Mouse (Mus musculus) right cerebral cortex, adult 2 months (tissue): ENCODE measurements at regions not wholly inside any gene's neighbourhood (a gene's known extent, or its start where the extent isn't known, plus 50 kb on each side); places are given as distances from the start of the nearest gene placed in this dataset.

Experiments
- DNase-seq, 2 experiments: peaks; one replicate each; pipeline ENCODE4 v3.0.0; 2021 to 2022; ENCODE audit warnings: low spot score in 2 of 2

DNA sequence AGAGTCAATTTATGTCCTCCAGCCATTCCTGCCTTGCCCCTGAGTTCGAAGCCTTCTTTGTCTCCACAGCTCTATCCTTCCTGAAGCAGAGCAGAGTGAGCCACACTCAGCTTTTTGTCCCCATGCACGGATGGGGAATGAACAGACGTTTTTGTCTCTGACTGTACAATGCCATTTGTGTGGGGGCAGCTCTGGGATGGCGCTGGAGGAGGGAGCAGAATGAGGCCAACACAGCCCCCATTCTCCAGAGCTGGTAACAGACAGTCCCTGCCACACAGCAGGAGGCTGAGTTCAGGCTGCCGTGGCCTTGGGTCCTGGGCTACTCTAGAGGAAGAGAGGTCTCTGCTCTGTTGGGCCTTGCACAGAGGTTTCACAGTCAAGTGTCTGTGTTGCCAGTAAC is 327.4 kb downstream of the H2al1j start:
- peak in 1 of 2 experiments; percentile 31 for DNase-seq

DNA sequence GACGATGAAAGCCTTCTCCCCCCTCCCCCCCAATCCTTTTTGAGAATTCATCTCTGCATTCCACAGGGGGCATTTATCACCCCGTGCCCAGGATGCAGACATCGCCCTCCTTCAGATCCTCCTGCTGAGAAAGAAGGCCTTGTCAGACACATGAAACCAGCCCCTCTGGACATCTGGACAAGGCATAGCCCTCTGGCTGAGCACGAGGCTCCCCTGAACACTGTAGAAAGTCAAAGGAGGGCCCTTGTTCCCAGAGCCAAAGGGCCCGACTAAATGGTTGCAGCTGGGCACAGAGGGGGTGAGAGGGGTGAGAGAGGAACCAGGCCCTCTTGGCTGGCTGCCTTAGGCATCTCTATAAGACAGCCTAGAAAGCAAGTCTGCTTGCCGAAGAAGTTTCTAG is 327.8 kb downstream of the H2al1j start:
- DNase-seq = no peak

DNA sequence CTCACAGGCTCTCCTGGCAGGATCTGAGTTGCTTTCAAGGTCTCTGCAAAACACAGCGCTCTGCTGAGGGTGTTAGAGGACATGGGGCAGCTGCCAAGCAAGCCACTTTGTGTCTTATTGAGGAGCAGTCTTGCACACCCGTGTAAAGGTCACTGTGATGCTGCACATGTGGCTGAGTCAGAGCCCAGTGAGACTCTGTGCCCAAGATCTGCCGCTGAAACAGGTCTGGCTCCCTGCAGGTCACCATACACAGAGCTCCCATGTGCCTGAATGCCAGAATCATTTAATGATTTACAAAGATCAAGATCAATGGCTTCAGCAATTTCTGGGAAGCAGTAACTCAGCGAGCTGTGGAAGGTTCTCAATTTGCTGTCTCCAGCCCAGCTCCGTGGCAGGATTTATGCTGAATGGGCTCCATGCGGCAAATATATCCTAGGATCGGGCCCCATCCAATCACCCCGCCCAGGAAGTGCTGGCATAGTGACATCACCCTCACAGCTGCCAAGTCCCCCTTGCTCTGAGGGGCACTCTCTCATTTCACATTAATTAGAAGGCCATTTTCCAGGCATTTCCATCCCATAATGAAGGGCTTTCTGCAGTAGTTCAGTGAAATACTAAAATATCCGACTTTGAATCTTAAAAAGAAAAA is 330.1 kb downstream of the H2al1j start:
- no peak for DNase-seq

DNA sequence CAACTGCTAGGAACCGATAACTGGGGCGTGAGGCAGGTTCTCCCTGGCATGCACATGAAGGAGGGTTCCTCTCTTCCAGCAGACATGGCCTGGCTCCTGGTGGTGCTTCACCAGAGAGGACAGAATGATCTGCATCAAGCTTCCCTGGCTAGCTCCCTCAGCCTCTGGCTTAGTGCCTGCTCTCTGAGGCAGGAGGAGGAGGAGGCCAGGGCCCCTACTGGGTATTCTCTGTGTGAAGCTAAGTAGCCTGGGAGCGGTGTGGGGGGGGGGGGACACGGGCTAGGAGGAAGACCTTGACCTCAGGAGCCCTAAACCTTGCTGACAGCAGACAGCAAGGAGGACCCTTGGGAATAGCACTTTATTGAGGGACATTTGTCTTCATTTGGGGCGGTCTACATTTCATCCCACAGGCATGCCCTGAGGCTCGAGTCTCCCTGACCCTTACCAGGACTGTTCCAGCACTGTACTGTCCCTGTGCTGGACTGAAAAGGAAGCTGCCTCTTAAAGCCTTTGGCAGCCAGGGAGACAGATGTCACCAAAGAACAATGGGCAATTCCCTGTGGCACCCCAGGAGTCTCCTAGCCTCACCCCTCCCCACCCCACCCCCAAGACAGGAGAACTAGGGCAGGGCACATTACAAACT is 335.7 kb downstream of the H2al1j start:
- no peak for DNase-seq

DNA sequence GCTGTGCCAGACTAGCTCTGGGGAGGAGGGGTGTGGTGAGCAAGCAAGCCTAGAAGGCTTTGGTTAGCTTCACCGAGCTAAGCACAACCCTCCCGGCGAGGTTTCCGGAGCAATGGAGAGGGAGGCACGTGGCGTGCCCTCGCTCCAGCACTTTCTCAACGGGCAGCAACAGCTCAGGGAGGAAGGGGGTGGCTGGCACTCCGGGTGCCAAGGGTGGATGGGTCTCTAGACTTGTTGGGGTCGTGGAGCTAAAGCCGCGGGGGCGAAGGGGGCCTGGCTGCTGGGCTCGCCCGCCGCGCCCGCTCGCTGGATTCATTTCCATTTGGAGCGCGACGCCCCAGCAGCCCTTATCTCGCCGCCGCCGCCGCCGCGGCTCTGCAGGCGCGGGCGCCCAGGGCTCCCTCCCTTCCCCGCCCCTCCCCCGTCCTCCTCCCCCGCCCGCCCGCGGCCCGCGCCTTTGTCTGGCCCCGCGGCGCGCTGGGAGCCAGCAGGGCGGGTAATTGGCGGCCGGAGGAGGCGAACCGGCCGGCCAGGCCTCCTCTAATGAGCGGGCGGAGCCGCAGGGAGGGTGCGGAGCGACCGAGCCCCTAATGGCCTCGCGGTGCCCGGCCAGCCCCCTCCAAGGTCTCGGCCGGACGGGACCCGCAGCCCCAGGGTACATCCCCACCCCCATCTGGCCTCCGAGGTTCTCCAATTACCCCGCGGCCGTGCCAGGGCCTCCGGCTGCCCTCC is 336.9 kb downstream of the H2al1j start:
- peak; percentile 33 to 49 for DNase-seq

DNA sequence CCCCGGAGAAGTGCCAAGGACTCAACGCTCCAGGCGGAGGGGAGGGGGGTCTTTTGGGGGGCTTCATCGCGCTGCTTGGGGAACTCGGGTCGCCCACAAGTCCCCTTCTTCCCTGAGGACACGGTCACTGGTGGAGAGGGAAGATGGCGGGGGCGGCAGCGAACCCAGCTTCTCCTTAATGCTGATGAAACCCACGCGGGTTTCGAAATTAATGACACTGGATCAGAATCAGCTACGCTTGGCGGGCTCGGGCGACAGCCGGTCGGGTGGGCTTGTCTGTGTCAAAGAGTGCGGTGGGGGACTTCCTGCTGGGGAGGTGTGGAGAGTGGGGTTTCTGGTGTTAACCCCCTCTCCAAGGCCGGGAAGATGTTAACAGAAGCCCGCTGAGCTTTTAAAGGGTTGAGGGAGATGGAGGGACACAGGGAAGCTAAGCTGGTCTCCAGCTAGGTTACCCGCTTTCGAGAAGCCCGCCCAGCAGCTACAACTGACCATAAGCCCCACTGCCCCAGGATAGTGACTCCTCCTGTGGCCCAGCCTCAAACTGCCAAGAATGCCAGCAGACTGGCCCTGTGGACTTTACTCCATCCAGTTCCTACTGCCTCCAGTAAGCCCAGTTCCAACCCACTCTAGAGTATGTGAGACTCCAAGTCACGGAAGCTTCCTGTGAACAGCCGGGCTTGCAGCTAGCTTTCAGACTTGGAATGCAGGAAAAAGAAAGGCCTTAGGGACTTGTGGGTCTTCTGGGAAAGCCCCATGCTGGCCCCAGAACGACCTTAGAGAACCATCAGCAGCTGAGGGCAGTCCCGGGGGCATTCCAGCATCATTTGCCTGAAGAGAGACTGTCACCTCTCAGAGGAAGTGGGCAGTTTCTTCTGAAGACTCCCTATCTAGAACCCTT is 337.7 kb downstream of the H2al1j start:
- no peak for DNase-seq

DNA sequence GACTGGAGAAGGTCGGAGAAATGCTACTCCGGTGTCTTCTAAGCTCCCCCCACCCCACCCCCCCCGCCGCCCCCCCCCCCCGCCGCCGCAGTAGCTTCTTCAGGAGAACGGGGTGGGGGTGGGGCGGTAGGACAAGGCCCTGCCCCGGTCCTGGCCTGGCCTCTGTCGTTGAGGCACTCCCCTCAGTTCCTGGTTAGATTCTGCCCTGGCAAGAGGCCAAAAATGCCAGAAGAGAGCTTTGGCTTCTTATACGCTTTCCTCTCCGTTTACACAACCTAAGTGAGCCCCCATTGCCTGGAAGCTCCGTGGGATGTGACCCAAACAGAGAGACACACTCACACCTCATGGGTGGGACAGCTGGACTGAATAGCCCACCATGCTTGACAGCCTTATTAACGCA is 338.9 kb downstream of the H2al1j start:
- DNase-seq = no peak

DNA sequence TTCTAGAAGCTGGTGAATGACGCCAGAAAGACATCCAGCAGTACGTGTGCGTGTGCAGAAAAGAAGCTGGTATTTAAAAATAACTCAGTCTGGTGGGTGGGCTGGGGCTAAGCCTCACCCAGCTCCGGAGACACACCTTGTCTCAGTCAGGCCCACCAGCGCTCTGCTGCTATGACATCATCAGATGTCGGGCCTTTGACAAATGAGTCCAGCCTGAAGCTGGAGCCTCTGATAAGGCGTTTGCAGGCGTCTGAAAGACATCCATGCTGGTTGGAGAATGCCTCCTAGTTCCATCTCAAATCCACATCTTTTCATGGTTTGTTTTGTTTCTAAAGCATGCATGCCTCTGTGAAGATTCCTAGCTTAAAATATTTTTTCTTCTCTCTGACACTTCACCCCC is 344.2 kb downstream of the H2al1j start:
- DNase-seq = no peak

DNA sequence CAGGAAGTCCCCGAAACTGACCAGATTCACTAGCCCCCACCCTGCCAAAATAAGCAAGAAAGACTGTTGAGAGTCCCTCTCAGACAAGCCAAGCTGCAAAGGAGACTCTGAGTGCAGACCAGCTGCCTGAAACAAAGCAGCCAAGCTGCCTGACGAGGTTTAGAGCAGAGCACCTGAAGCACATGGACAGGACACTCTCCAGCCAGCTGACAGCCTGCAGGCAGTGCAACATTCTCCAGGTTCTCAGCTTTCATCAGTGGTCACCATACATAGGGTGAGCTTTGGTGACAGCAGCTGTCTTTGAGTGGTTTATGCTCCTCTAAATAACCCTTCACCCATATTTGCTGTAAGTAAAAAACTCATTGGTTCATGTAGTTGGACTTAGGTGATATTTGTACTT is 350.5 kb downstream of the H2al1j start:
- DNase-seq = no peak

DNA sequence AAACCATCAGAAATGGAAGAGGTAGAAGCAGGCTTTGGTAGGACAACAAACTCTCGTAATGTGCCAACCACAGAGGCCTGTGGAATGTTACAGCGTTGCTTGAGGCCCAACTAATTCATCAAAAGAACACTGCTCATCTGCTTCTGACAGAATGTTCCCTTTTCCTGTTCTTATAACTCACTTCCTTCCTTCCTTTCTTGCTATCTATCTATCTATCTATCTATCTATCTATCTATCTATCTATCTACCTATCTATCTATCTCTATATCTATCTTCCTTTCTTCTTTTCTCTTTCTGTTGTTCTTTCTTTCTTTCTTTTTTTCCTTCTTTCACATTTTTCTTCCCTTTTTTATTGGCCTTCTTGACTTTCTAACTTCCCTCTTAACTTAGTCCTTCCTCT is 353.7 kb downstream of the H2al1j start:
- no peak for DNase-seq

DNA sequence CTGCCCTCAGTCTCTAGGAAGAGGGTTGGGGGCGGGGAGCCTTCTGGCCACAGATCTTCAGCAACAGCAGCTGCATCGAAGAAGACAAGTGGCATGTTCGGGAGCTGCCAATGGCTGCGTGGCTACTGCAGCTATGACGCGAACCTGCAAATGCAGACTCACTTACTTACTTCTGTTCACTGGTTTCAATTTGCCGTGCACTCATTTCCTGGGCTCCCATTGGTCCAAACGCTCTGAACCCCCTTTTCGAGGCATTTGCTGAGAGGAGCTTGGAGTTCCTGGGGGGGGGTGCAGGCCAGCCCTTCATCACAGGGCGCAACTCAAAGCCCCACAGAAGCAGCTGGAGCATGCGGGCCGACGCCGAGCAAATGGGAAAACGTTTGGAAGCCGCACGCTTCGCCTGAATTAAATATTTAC is 362.4 kb downstream of the H2al1j start:
- no peak for DNase-seq

DNA sequence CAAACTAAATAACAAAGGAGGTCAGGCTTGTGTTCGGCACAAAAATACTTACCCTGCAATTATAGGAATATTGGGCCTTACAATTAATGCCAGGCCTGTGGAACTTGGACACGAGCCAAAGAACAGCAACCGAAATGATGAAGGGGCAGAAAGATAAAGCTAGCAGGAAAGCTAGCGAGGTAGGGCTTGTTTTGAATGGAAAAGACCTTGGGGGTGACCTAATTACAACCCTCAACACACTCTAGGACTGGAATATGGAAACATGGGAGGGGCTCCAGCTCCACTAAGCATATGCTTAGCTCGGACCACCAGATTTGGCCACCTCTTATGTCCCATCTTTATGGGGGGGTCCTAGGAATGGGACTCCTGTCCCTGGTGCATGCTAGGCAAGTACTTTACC is 362.8 kb downstream of the H2al1j start:
- no peak for DNase-seq

DNA sequence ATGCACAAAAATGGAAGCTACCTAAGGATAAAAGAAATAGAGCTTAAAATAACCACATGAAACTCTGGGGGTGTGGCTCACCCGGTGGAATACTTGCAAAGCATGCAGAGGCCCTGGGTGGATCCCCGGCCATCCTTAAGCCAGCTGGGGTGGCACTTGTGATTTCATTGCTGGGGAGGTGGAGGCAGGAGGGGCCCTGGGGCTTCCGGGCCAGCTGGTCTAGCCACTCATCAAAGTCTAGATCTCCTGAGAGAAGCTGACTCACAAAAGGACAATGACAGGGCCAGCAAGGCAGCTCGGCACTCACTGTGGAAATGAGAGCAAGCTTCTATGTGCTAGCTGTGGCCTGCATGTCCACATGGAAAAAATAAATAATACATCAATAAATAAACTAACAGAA is 363.4 kb downstream of the H2al1j start:
- no peak for DNase-seq

DNA sequence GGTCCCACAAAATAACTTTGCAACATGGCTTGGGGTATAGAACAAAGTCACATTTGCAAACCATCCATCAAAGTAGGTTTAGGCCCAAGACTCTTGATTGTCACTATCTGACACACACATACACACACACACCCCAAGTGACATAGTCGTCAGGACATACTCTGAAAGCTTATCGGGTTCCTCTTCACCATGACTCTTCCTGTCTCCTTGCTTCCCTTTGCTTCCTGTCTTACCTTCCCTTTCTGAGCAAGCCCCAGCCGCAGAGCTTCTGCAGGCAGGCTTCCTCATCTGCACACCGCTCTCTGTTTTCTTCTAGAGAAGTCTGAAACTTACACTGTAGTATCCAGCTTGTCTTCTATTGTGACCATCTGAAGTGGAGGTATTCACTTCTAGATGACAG is 368.9 kb downstream of the H2al1j start:
- no peak for DNase-seq

DNA sequence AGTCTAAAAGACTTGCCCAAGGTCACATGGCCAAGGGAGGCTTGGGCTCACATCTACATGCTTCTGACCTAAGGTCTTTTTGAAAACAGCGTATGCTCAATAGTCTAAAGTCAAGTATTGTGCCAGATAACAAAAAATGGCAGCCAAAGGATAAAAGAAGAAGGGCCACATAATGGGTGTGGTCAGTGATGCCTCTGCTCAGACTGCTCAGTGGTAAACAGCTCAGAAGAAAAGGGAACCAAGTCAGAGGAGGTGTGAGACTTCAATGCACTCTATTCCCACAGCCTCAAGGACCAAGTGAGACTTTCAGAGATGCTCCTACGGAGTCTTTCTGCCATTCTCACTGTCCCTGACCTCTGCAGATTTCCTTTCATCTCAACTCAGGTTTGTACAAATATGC is 373.5 kb downstream of the H2al1j start:
- no peak for DNase-seq

DNA sequence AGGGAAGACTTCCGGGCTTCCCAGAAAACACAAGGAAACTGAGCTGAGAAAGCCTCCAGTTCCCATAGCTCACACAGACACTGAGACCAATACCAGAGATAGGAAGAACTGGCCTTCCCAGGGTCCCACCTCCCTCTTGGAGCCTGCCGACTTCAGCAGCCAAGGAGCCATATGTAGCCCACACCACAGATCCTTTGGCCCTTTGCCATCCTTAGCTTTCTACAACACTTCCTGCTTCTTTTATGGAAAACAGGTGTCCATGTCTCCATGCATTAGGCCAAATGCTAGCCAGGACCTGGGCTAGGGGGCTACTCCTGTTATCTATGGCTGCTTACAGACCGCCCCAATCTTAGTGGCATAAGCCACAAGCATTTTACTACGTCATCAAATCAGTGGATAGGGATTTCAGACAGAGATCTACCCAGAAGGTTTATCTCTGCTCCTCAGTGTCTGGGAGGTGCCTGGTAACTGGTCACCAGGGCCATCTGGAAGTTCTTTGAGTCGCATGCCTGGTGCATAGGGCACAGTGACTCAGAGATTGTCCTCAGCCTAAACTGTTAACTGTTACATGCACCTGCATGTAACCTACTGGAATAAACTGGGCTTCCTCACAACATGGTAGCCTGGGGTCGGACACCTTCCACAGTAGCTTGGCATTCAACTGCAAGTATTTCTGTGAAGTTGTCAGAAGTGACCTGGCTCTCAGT is 378.4 kb downstream of the H2al1j start:
- no peak for DNase-seq

DNA sequence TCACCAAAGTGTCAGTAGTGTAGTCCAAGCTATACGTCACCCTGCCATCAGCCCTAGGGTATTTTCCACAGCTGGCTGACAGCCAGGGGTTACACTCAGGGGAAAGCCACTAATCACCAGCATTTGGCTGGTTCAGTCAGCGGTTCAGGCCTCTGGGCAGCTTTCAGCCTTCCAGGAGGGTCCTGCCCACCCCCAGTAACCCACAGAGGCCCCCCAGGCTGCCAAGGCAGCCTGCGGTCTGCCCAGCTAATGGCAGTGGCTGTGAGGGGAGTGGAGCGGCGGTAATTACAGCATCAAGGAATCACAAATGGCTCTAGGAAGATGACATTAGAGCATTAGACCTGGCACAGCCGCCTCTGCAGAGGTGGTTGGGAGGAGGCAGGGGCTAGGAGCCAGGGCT is 379.7 kb downstream of the H2al1j start:
- no peak for DNase-seq

DNA sequence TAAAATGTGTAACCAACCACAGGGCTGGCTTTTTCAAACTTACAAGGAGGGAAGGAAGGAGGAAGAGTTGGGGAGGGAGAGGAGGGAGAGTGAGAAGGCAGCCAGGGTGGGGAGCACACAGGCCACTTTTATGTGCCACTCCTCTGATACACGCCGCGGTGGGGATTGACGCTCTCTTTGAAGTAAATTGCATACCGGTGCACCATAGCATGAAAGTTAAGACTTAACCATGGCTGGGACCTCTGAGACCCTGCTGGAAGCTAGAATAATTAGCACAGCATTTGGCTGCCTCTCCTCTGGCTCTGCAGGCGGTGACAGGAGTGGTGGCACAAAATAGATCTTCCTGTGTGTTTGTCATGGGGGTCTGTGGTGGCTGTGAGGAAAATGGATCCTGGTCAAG is 380.7 kb downstream of the H2al1j start:
- DNase-seq = no peak

DNA sequence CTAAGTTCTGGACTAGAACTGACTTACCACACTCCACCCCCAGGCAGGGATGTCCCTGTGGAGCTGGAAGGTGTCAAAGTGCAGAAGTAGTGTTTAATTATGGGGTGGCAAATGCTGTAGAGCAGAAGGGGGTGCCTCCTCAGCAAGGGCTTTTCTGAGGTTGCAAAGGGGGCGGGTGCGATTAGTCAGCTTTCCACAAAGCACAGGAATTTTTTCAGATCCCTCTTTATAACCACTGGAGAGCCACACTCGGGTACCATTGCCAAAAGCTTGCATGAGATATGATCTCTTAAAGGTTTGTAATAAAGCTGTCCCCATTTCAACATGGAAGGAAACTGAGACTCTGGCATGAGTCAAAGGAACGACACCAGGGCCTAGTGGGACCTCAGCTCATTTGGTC is 381.7 kb downstream of the H2al1j start:
- DNase-seq = peak; percentile 5 to 13

DNA sequence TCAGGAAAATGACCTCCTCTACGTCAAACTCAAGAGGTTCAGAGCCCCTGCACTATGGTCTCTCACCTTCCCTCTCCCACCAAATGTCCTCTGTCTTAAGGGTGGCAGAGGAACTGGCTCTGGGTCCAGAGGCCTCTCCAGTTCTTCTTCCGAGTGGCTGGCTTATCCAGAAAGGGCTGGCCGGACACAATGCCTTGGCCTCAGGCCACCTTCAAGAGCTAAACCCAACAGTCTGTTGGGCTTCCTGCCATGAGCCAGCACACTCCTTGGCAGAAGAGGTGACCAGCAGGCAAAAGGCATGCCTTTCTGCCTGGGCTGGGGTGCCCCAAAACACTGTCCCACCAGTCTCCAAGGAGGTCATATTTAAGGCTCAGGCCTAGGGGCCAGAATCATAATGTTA is 385.8 kb downstream of the H2al1j start:
- DNase-seq = no peak

DNA sequence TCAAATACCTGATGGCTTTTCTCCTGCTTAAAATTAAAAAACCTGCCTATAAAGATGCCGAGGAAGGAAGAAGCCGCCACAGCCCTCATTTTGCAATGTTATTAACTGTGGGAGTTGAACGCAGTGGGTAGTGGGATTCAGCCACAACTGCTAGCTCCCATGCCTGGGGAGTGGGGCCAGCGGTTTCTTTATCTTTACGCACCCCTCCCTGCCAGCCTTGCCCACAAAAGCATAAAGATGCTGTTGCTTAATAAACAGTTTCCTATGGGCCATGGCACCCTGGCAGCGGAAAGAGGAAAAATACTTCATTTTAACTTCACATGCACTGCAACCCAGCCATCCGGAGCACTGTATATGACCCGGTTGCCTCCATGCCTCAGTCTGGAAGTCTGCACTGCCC is 389.2 kb downstream of the H2al1j start:
- DNase-seq = no peak

DNA sequence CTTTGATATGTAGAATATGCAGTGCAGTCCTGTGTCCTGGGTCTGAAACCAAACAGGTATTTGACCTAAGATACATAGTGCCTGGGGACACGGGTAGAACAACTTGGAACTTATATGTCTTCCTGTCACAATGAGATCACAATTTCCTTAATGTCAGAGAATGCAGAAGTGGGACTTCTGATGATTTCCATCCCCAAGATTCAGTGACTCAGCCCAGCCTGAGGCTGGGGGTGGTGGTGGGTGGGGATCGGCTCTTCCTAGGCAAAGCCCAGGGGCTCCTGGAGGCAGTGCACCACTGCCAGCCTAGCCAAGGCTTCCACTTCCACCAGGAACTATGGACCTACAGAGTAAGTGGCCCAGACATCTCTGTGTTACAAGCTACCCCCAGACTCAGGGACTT is 391.2 kb downstream of the H2al1j start:
- DNase-seq = no peak
